Mouse (Mus musculus) MEL (cell line): ENCODE measurements around the gene Enox1. TPM values are rescaled to one million over a fixed set of nuclear protein-coding genes. Genes with fewer than 3 reads are reported as not detected.

Experiments used
- DNase-seq: peaks from one replicate; pipeline ENCODE4 v3.0.0; 2011; ENCODE audit warnings: low read depth, low spot score
- H3K27ac ChIP-seq: 2 replicates; pipeline ENCODE4 v1.5.1; 2012; ENCODE audit warnings: low read depth, mild to moderate bottlenecking, control low read depth, low read length, moderate library complexity; ENCODE audit not compliant: control insufficient read depth
- H3K27me3 ChIP-seq, 2 experiments: fragments of 150-350 bp in 1 of 2; sonication (generic) in 1 of 2; 2 replicates each; pipeline ENCODE4 v1.6.1; 2012; ENCODE audit warnings: low read length in 2 of 2, mild to moderate bottlenecking in 2 of 2, improper control_type of control experiment in 1 of 2, moderate library complexity in 1 of 2; ENCODE audit not compliant: insufficient read depth in 2 of 2, control insufficient read depth in 1 of 2
- H3K36me3 ChIP-seq, 2 experiments: 2 replicates each; pipeline ENCODE4 v1.6.1; 2012 to 2014; ENCODE audit warnings: low read length in 2 of 2, improper control_type of control experiment in 1 of 2, inconsistent platforms in 1 of 2, mild to moderate bottlenecking in 1 of 2; ENCODE audit not compliant: insufficient read depth in 2 of 2, control insufficient read depth in 1 of 2
- H3K4me1 ChIP-seq, 2 experiments: fragments of 150-350 bp in 1 of 2; sonication (generic) in 1 of 2; 2 replicates each; pipeline ENCODE4 v1.6.1; 2012; ENCODE audit warnings: low read length in 2 of 2, improper control_type of control experiment in 1 of 2, mild to moderate bottlenecking in 1 of 2; ENCODE audit not compliant: insufficient read depth in 2 of 2, control insufficient read depth in 1 of 2
- H3K4me3 ChIP-seq, 2 experiments: fragments of 150-350 bp in 1 of 2; sonication (generic) in 1 of 2; 2 replicates each; pipeline ENCODE4 v1.5.1; 2012; ENCODE audit warnings: low read depth in 2 of 2, low read length in 2 of 2, mild to moderate bottlenecking in 2 of 2, moderate library complexity in 2 of 2, control low read depth in 1 of 2, improper control_type of control experiment in 1 of 2; ENCODE audit not compliant: control insufficient read depth in 1 of 2, insufficient read depth in 1 of 2
- H3K79me2 ChIP-seq: 2 replicates; pipeline ENCODE4 v1.6.1; 2012; ENCODE audit warnings: mild to moderate bottlenecking, low read length, moderate library complexity; ENCODE audit not compliant: control insufficient read depth, poor library complexity, insufficient read depth
- H3K9ac ChIP-seq: 2 replicates; pipeline ENCODE4 v1.6.1; 2012; ENCODE audit warnings: low read depth, mild to moderate bottlenecking, control low read depth, low read length, moderate library complexity; ENCODE audit not compliant: control insufficient read depth, poor library complexity, severe bottlenecking
- H3K9me3 ChIP-seq: fragments of 150-350 bp; sonication (generic); replicated peaks from 2 replicates; pipeline ENCODE4 v1.6.1; 2012; ENCODE audit warnings: mild to moderate bottlenecking, low read length, improper control_type of control experiment, moderate library complexity; ENCODE audit not compliant: insufficient read depth
- CHD2 ChIP-seq: IDR thresholded peaks from 2 replicates; pipeline ENCODE4 v1.6.1; 2011; ENCODE audit warnings: low read length, improper control_type of control experiment
- CTCF ChIP-seq, 3 experiments: IDR thresholded peaks in 2 of 3; conservative IDR thresholded peaks in 1 of 3; 2 replicates each; pipeline ENCODE4 v1.5.1; 2011 to 2012; ENCODE audit warnings: low read length in 3 of 3, low read depth in 2 of 3, mild to moderate bottlenecking in 2 of 3, improper control_type of control experiment in 1 of 3, inconsistent platforms in 1 of 3, mixed read lengths in 1 of 3, moderate library complexity in 1 of 3; ENCODE audit not compliant: control insufficient read depth in 1 of 3, insufficient read depth in 1 of 3, poor library complexity in 1 of 3, severe bottlenecking in 1 of 3
- E2F4 ChIP-seq: IDR thresholded peaks from 2 replicates; pipeline ENCODE4 v1.6.1; 2011; ENCODE audit warnings: low read depth, low read length, improper control_type of control experiment, borderline replicate concordance
- ELF1 ChIP-seq: IDR thresholded peaks from 2 replicates; pipeline ENCODE4 v1.6.1; 2014; ENCODE audit warnings: low read depth, mild to moderate bottlenecking, inconsistent platforms, low read length, improper control_type of control experiment, moderate library complexity
- JUND ChIP-seq: IDR thresholded peaks from 2 replicates; pipeline ENCODE4 v1.6.1; 2011; ENCODE audit warnings: low read depth, mild to moderate bottlenecking, improper control_type of control experiment, low read length
- KAT2A ChIP-seq: conservative IDR thresholded peaks from 2 replicates; pipeline ENCODE4 v1.6.1; 2012; ENCODE audit warnings: low read depth, low read length, improper control_type of control experiment, inconsistent platforms
- MAX ChIP-seq: IDR thresholded peaks from 2 replicates; pipeline ENCODE4 v1.6.1; 2011; ENCODE audit warnings: low read length, improper control_type of control experiment
- MXI1 ChIP-seq: IDR thresholded peaks from 2 replicates; pipeline ENCODE4 v1.6.1; 2011; ENCODE audit warnings: mild to moderate bottlenecking, low read depth, low read length, improper control_type of control experiment
- NRF1 ChIP-seq: IDR thresholded peaks from 2 replicates; pipeline ENCODE4 v1.6.1; 2014; ENCODE audit warnings: low read depth, mild to moderate bottlenecking, inconsistent platforms, low read length, improper control_type of control experiment, moderate library complexity; ENCODE audit not compliant: poor library complexity, insufficient read depth, severe bottlenecking
- POLR2AphosphoS2 ChIP-seq: IDR thresholded peaks from 2 replicates; pipeline ENCODE4 v1.6.1; 2011; ENCODE audit warnings: low read length, improper control_type of control experiment
- POLR2AphosphoS5 ChIP-seq: IDR thresholded peaks from 2 replicates; pipeline ENCODE4 v1.6.1; 2012; ENCODE audit warnings: low read depth, borderline replicate concordance, mild to moderate bottlenecking, inconsistent platforms, low read length, moderate library complexity, mixed read lengths
- RAD21 ChIP-seq: IDR thresholded peaks from 2 replicates; pipeline ENCODE4 v1.6.1; 2011; ENCODE audit warnings: mild to moderate bottlenecking, low read depth, low read length, improper control_type of control experiment
- TAL1 ChIP-seq: IDR thresholded peaks from 2 replicates; pipeline ENCODE4 v1.6.1; 2012; ENCODE audit warnings: mild to moderate bottlenecking, inconsistent platforms, low read length, moderate library complexity, mixed read lengths
- ZNF384 ChIP-seq: IDR thresholded peaks from 2 replicates; pipeline ENCODE4 v1.6.1; 2012; ENCODE audit warnings: low read depth, mild to moderate bottlenecking, inconsistent platforms, low read length, improper control_type of control experiment
- polyA plus RNA-seq, 2 experiments: library from polyadenylated mRNA; stranded (reverse) in 1 of 2; unstranded in 1 of 2; fragments of >175 nt in 1 of 2; fragments of >200 nt in 1 of 2; gene quantifications; 2 replicates each; pipeline versions ENCODE4 v1.2.1 to v1.2.4; 2012; ENCODE audit warnings: low replicate concordance in 2 of 2, low read depth in 1 of 2; ENCODE audit not compliant: insufficient read length in 2 of 2, insufficient read depth in 1 of 2, missing spikeins in 1 of 2
- total RNA-seq: library from RNA; depleted of rRNA; stranded (reverse); fragments of 300-350 nt; gene quantifications from 2 replicates; pipeline ENCODE4 v1.2.3, GENCODE M21; 2012

Enox1 gene
- total and polyA plus RNA-seq, 3 experiments: not detected

GRCm38 (mm10) chr14:77370521-77370920 lies 214.0 kb downstream of the Enox1 start:
- no peaks in the 10 kb centered on the region for H3K4me1 ChIP-seq
- no peak for DNase-seq
- no peaks in the 10 kb centered on the region for H3K36me3 ChIP-seq
- H3K9ac ChIP-seq: no peak overlapping the region
- TF ChIP-seq CHD2: no peak
- no peak for TF ChIP-seq JUND
- no peak overlapping the region for H3K27ac ChIP-seq
- no peaks in the 10 kb centered on the region for H3K27me3 ChIP-seq
- H3K9me3 ChIP-seq: no peaks in the 10 kb centered on the region
- no peak overlapping the region for H3K4me3 ChIP-seq
- no peaks in the 10 kb centered on the region for H3K79me2 ChIP-seq

- H3K9ac ChIP-seq: no peak overlapping the region
- no peaks in the 10 kb centered on the region for H3K9me3 ChIP-seq
- H3K4me3 ChIP-seq: no peak overlapping the region
- no peak overlapping the region for H3K27ac ChIP-seq
- no peak for DNase-seq
- no peak for TF ChIP-seq NRF1
- no peak for TF ChIP-seq ZNF384
- H3K36me3 ChIP-seq: no peaks in the 10 kb centered on the region
- H3K79me2 ChIP-seq: no peaks in the 10 kb centered on the region
- no peaks in the 10 kb centered on the region for H3K27me3 ChIP-seq
- H3K4me1 ChIP-seq: no peaks in the 10 kb centered on the region
These were observed 215.4 kb downstream of the Enox1 start for GRCm38 (mm10) chr14:77371977-77372376.

- DNase-seq: no peak
- Histone ChIP-seq H3K9me3 (no peaks in the 10 kb centered on the region), H3K4me1 (no peaks in the 10 kb centered on the region), H3K79me2 (no peaks in the 10 kb centered on the region), H3K27me3 (no peaks in the 10 kb centered on the region), H3K27ac (no peak overlapping the region), H3K36me3 (no peaks in the 10 kb centered on the region), H3K4me3 (no peak overlapping the region), H3K9ac (no peak overlapping the region)
- TF ChIP-seq CTCF (IDR thresholded peaks at IDR 0.05 in 2 of 3, conservative IDR thresholded peaks at IDR 0.05 in 1 of 3; ENCODE audit: control insufficient read depth in 1 of 3, insufficient read depth in 1 of 3, low read depth in 2 of 3, low read length in 3 of 3, poor library complexity in 1 of 3, severe bottlenecking in 1 of 3) (no peak), KAT2A (no peak), E2F4 (no peak), TAL1 (no peak), ELF1 (no peak), MAX (no peak), POLR2AphosphoS5 (no peak), RAD21 (no peak), CHD2 (no peak), MXI1 (no peak), JUND (no peak), POLR2AphosphoS2 (no peak)
These were observed 216.6 kb downstream of the Enox1 start for GRCm38 (mm10) chr14:77373119-77373518.
